Mouse (Mus musculus): Measurements from ENCODE around the gene Unc119b. TPM values are rescaled to one million over a fixed set of nuclear protein-coding genes. Genes with fewer than 3 reads are reported as not detected.
A peak's percentile ranks its signal among the peaks of the same experiment; 100 is the strongest.

Unc119b gene
- polyA plus RNA-seq, 2 experiments: 5.6 to 6.2 TPM

DNA sequence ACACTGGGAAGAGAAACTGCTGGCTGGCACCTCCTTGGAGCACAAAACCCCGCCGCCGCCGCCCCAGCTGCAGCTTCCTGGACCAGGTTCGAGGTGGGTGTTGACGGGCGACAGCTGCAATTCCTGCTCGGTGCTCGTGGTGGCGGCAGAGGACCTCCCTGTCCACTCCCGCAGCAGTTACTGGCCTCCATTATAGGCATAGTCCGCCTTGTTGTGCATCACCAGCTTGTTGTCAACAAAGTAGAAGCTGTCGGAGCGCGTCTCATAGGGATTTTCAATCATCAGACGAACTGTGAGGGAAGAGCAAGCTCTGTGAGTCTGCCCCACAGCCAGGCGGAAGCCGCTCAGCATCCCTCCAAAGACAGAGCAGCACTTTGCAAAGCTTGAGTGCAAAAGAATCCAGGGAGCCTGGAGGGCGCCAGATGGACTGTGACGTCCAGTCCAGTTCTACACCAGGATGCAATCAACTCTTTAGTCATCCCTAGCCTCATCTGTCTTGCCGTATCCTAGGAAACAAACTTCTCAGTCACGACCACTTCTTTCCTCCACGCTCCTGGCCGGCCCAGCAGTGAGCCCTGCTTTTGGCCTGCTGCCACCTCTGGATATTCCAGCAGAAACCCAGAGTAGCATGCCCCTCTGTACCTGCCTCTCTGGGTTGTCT, 9.4 kb downstream of the Unc119b start:
- H3K9me3 ChIP-seq (ENCODE audit: control insufficient read depth, low read length): no peaks in the 10 kb centered on the region
- H3K4me3 ChIP-seq (ENCODE audit: insufficient read depth in 1 of 2, low read depth in 2 of 2, low read length in 2 of 2): no peak overlapping the region
- peaks cover 0 to 3% of the 10 kb centered on the region in 2 experiments; a peak in 2 of 4 replicates for H3K4me1 ChIP-seq (replicated peaks; ENCODE audit: control insufficient read depth in 2 of 2, insufficient read depth in 2 of 2, low read length in 1 of 2)
- TF ChIP-seq EP300 (IDR thresholded peaks at IDR 0.05; ENCODE audit: low read depth): no peak
- TF ChIP-seq CTCF (IDR thresholded peaks at IDR 0.05; ENCODE audit: low read depth): peak; percentile 97
- peak in 2 of 3 experiments; percentile 35 to 40 for DNase-seq (ENCODE audit: low read depth in 3 of 3, low spot score in 3 of 3)
- no peak overlapping the region for H3K27ac ChIP-seq
- H3K4me2 ChIP-seq (ENCODE audit: low read depth): no peak overlapping the region
- H3K9ac ChIP-seq (replicated peaks): no peak overlapping the region
- H3K36me3 ChIP-seq (replicated peaks; ENCODE audit: control insufficient read depth, insufficient read depth, low read depth): no peaks in the 10 kb centered on the region; the same call in 1 of the 2 replicates
- 34% methylated on average over 24 of the region's 24 CpGs for WGBS (ENCODE audit: insufficient replicate concordance)
- peak; percentile 58; the same call in 1 of the 2 replicates for ATAC-seq (ENCODE audit: insufficient read depth)
- no peaks in the 10 kb centered on the region for H3K27me3 ChIP-seq (ENCODE audit: control insufficient read depth, insufficient read depth, low read length)

DNA sequence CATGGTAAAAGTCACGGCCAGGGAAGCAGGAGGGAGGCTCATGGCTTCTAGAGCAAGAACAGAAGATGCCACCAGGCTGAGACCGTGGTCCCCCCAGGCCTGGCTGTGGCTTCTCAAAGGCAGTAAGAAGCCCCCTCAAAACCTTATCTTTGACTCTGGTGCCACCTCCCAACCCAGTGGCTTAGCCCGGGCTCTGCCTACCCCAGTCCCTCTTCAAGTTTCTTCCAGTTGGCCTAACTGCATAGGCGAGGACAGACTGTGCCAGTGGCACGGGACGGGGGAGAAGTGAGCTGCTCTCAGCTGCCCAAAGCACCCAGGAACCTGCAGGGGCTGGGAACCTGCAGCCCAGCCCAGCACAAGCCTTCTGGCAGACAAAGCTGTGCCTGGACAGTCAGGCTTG, 10.1 kb downstream of the Unc119b start:
- Histone ChIP-seq H3K27ac (no peak overlapping the region), H3K4me2 (ENCODE audit: low read depth) (no peak overlapping the region), H3K9ac (replicated peaks) (no peak overlapping the region), H3K36me3 (replicated peaks; ENCODE audit: control insufficient read depth, insufficient read depth, low read depth) (no peaks in the 10 kb centered on the region), H3K9me3 (ENCODE audit: control insufficient read depth, low read length) (no peaks in the 10 kb centered on the region), H3K4me3 (ENCODE audit: insufficient read depth in 1 of 2, low read depth in 2 of 2, low read length in 2 of 2) (no peak overlapping the region), H3K4me1 (replicated peaks; ENCODE audit: control insufficient read depth in 2 of 2, insufficient read depth in 2 of 2, low read length in 1 of 2) (peaks cover 0 to 3% of the 10 kb centered on the region in 2 experiments; a peak in 2 of 4 replicates), H3K27me3 (ENCODE audit: control insufficient read depth, insufficient read depth, low read length) (no peaks in the 10 kb centered on the region)
- DNase-seq (ENCODE audit: low read depth in 3 of 3, low spot score in 3 of 3): no peak
- ATAC-seq (ENCODE audit: insufficient read depth): no peak
- TF ChIP-seq EP300 (IDR thresholded peaks at IDR 0.05; ENCODE audit: low read depth) (no peak), CTCF (IDR thresholded peaks at IDR 0.05; ENCODE audit: low read depth) (no peak)
- WGBS (ENCODE audit: insufficient replicate concordance): 76% methylated on average over 6 of the region's 6 CpGs

DNA sequence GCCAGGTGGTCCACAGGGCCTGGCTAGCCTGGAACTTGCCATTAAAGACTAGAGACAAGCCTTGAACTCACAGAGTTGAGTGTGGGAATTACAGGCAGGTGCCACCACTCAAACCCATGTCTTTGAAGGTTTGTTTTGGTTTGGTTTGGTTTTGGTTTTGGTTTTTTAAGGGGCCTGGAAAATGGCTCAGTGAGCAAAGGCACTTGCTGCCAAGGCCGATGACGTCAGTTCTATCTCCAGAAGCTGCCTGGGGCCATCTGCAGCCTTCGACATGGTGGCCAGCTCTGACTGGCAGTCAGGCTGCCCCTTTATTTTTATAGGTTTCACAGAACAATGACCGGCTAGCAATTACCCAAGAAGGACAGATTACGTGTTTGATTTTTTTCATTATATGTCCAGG, 13.8 kb downstream of the Unc119b start:
- Histone ChIP-seq H3K4me2 (ENCODE audit: low read depth) (no peak overlapping the region), H3K4me3 (ENCODE audit: insufficient read depth in 1 of 2, low read depth in 2 of 2, low read length in 2 of 2) (no peak overlapping the region), H3K36me3 (replicated peaks; ENCODE audit: control insufficient read depth, insufficient read depth, low read depth) (no peaks in the 10 kb centered on the region), H3K9ac (replicated peaks) (no peak overlapping the region), H3K4me1 (replicated peaks; ENCODE audit: control insufficient read depth in 2 of 2, insufficient read depth in 2 of 2, low read length in 1 of 2) (peaks cover 0 to 9% of the 10 kb centered on the region in 2 experiments), H3K27me3 (ENCODE audit: control insufficient read depth, insufficient read depth, low read length) (no peaks in the 10 kb centered on the region), H3K27ac (no peak overlapping the region), H3K9me3 (ENCODE audit: control insufficient read depth, low read length) (no peaks in the 10 kb centered on the region)
- ATAC-seq (ENCODE audit: insufficient read depth) (no peak), DNase-seq (ENCODE audit: low read depth in 3 of 3, low spot score in 3 of 3) (no peak)
- WGBS (ENCODE audit: insufficient replicate concordance): 85% methylated on average over 5 of the region's 5 CpGs
- TF ChIP-seq EP300 (IDR thresholded peaks at IDR 0.05; ENCODE audit: low read depth) (no peak), CTCF (IDR thresholded peaks at IDR 0.05; ENCODE audit: low read depth) (no peak)

DNA sequence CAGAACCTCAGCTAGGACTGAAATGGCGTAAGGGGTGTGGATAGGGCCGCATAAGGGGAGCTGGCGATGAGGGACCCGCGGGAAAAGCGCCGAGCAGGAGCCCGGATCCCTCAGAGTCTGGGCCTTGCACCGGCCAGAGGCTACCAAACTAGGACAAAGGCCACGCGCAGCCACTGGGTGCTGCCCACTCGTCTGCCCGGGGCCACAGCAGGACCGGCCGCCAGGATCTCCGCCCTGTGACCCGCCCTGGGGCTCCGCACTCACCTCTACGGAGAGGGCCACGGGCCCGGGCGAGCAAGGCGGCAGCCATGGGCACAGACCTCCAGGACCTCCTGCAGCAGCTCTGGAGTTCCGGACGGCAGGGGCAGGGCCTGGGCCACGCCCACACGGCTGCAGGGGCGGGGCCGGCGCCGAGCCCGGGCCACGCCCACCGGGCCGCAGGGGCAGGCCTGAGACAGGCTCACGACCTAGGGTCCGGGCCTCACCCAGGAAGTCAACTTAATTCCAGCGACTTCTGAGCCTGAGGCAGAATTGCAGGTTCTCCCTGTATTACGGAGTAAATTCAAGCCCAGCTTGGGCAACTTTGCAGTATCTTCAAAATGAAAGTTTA, 15.7 kb downstream of the Unc119b start, which contains the start of gene Acads:
Gene Acads (minus strand): TSS at position 386 of the 610 bp plus-strand sequence.
- no peaks in the 10 kb centered on the region for H3K27me3 ChIP-seq (ENCODE audit: control insufficient read depth, insufficient read depth, low read length)
- DNase-seq (ENCODE audit: low read depth in 3 of 3, low spot score in 3 of 3): peak; percentile 60 to 62 (median 61)
- H3K4me2 ChIP-seq (ENCODE audit: low read depth): peak within 1 kb of the TSS; percentile 89
- no peaks in the 10 kb centered on the region for H3K36me3 ChIP-seq (replicated peaks; ENCODE audit: control insufficient read depth, insufficient read depth, low read depth)
- no peaks in the 10 kb centered on the region for H3K9me3 ChIP-seq (ENCODE audit: control insufficient read depth, low read length)
- H3K4me3 ChIP-seq (ENCODE audit: insufficient read depth in 1 of 2, low read depth in 2 of 2, low read length in 2 of 2): peak within 1 kb of the TSS; percentile 55 to 67
- H3K9ac ChIP-seq (replicated peaks): peak within 1 kb of the TSS; percentile 65
- ATAC-seq (ENCODE audit: insufficient read depth): peak; percentile 87
- H3K27ac ChIP-seq: no peak within 1 kb of the TSS
- WGBS (ENCODE audit: insufficient replicate concordance): under 1% methylated on average over 39 of the region's 39 CpGs
- no peak for TF ChIP-seq CTCF (IDR thresholded peaks at IDR 0.05; ENCODE audit: low read depth)
- TF ChIP-seq EP300 (IDR thresholded peaks at IDR 0.05; ENCODE audit: low read depth): no peak
- peaks cover 0 to 9% of the 10 kb centered on the region in 2 experiments for H3K4me1 ChIP-seq (replicated peaks; ENCODE audit: control insufficient read depth in 2 of 2, insufficient read depth in 2 of 2, low read length in 1 of 2)

DNA sequence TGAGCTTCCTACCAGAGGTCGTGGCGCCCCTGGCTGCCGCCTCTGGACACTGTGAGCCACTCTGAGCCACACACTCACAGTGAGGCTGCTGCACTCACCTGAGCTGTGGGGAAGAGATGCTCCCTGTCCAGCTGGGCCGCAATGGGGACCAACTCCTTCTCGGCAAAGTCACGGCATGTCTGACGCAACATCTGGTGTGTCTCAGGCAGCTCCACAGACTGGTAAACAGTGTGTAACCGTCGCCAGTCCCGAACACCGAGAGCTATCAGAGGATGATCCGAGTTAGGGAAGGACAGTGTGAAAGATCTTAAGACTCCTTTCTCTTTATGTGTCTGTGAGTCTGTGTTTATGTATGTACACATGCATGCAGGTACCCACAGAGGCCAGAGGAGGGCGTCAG, 17.3 kb downstream of the Unc119b start:
- Histone ChIP-seq H3K4me3 (ENCODE audit: insufficient read depth in 1 of 2, low read depth in 2 of 2, low read length in 2 of 2) (no peak overlapping the region), H3K9me3 (ENCODE audit: control insufficient read depth, low read length) (no peaks in the 10 kb centered on the region), H3K27me3 (ENCODE audit: control insufficient read depth, insufficient read depth, low read length) (no peaks in the 10 kb centered on the region), H3K36me3 (replicated peaks; ENCODE audit: control insufficient read depth, insufficient read depth, low read depth) (no peaks in the 10 kb centered on the region), H3K4me1 (replicated peaks; ENCODE audit: control insufficient read depth in 2 of 2, insufficient read depth in 2 of 2, low read length in 1 of 2) (peaks cover 0 to 9% of the 10 kb centered on the region in 2 experiments), H3K4me2 (ENCODE audit: low read depth) (no peak overlapping the region), H3K27ac (no peak overlapping the region), H3K9ac (replicated peaks) (no peak overlapping the region)
- no peak for ATAC-seq (ENCODE audit: insufficient read depth)
- 88% methylated on average over 13 of the region's 13 CpGs for WGBS (ENCODE audit: insufficient replicate concordance)
- TF ChIP-seq CTCF (IDR thresholded peaks at IDR 0.05; ENCODE audit: low read depth): no peak; the same call in 1 of the 2 replicates
- TF ChIP-seq EP300 (IDR thresholded peaks at IDR 0.05; ENCODE audit: low read depth): no peak
- DNase-seq (ENCODE audit: low read depth in 3 of 3, low spot score in 3 of 3): no peak

Data from liver, embryonic 14.5 days (tissue).